Mouse (Mus musculus): ENCODE results near the gene Tspyl4.

- TF ChIP-seq CTCF (IDR thresholded peaks at IDR 0.05; ENCODE audit: low read depth) = no peak
- TF ChIP-seq EP300 (IDR thresholded peaks at IDR 0.05; ENCODE audit: low read depth) = no peak
Measured at GRCm38 (mm10) chr10:34282420-34283238, 14.6 kb upstream of the Tspyl4 start.
